Mouse (Mus musculus): ENCODE measurements at regions not wholly inside any gene's neighbourhood (a gene's known extent, or its start where the extent isn't known, plus 50 kb on each side); places are given as distances from the start of the nearest gene placed in this dataset.
"Not testable (repeated sequence)": the region's sequence is repeated elsewhere in the genome, so short reads cannot be mapped to it uniquely, and the experiment has no call there.

- DNase-seq (ENCODE audit: low read depth, low spot score): no peak
Measured at GRCm38 (mm10) chr10:111637084-111637735, 131.1 kb downstream of the Phlda1 start.

GRCm38 (mm10) chr10:111639866-111640265, 133.8 kb downstream of the Phlda1 start:
- DNase-seq (ENCODE audit: low read depth, low spot score): no peak

- no peak for DNase-seq (ENCODE audit: low read depth, low spot score)
Measured at GRCm38 (mm10) chr10:111642683-111643082, 136.6 kb downstream of the Phlda1 start.

- not testable (repeated sequence) for DNase-seq (ENCODE audit: low read depth, low spot score)
Measured at GRCm38 (mm10) chr10:111653773-111654172, 147.7 kb downstream of the Phlda1 start.

GRCm38 (mm10) chr10:111654364-111655226, 148.5 kb downstream of the Phlda1 start:
- no peak for DNase-seq (ENCODE audit: low read depth, low spot score)

- peak; percentile 33 for DNase-seq (ENCODE audit: low read depth, low spot score)
Measured at GRCm38 (mm10) chr10:111658828-111659227, 152.7 kb downstream of the Phlda1 start.

- DNase-seq (ENCODE audit: low read depth, low spot score): no peak
Measured at GRCm38 (mm10) chr10:111662665-111663064, 156.6 kb downstream of the Phlda1 start.

- DNase-seq (ENCODE audit: low read depth, low spot score): no peak
Measured at GRCm38 (mm10) chr10:111665834-111666233, 159.7 kb downstream of the Phlda1 start.

- no peak for DNase-seq (ENCODE audit: low read depth, low spot score)
Measured at GRCm38 (mm10) chr10:111666963-111667362, 160.9 kb downstream of the Phlda1 start.

GRCm38 (mm10) chr10:111668639-111669038, 162.6 kb downstream of the Phlda1 start:
- DNase-seq (ENCODE audit: low read depth, low spot score): no peak

GRCm38 (mm10) chr10:111669658-111670057, 163.6 kb downstream of the Phlda1 start:
- peak; percentile 68 for DNase-seq (ENCODE audit: low read depth, low spot score)

GRCm38 (mm10) chr10:111670666-111671065, 164.6 kb downstream of the Phlda1 start:
- no peak for DNase-seq (ENCODE audit: low read depth, low spot score)

- DNase-seq (ENCODE audit: low read depth, low spot score): peak; percentile 60
Measured at GRCm38 (mm10) chr10:111672454-111673316, 166.6 kb downstream of the Phlda1 start.

- no peak for DNase-seq (ENCODE audit: low read depth, low spot score)
Measured at GRCm38 (mm10) chr10:111673317-111673610, 167.2 kb downstream of the Phlda1 start.

GRCm38 (mm10) chr10:111676255-111676654, 170.2 kb downstream of the Phlda1 start:
- no peak for DNase-seq (ENCODE audit: low read depth, low spot score)

GRCm38 (mm10) chr10:111680919-111681318, 174.8 kb downstream of the Phlda1 start:
- no peak for DNase-seq (ENCODE audit: low read depth, low spot score)

- no peak for DNase-seq (ENCODE audit: low read depth, low spot score)
Measured at GRCm38 (mm10) chr10:111684409-111685346, 178.6 kb downstream of the Phlda1 start.

- no peak for DNase-seq (ENCODE audit: low read depth, low spot score)
Measured at GRCm38 (mm10) chr10:111686585-111686984, 180.5 kb downstream of the Phlda1 start.

- peak; percentile 44 for DNase-seq (ENCODE audit: low read depth, low spot score)
Measured at GRCm38 (mm10) chr10:111689587-111689986, 183.5 kb downstream of the Phlda1 start.

- DNase-seq (ENCODE audit: low read depth, low spot score): no peak
Measured at GRCm38 (mm10) chr10:111693762-111694161, 187.7 kb downstream of the Phlda1 start.

Measured in mesoderm, embryonic 11.5 days (tissue).